Mouse (Mus musculus): Measurements from ENCODE around the gene Slc39a11. TPM values are rescaled to one million over a fixed set of nuclear protein-coding genes. Genes with fewer than 3 reads are reported as not detected.

The Slc39a11 gene
- total RNA-seq, 2 experiments from 2014 or later = 6.3 to 7.5 TPM

- ATAC-seq (replicated peaks; ENCODE audit: low FRiP score, poor library complexity, severe bottlenecking) = no peak
Observed at GRCm38 (mm10) chr11:113278238-113278637, 371.6 kb downstream of the Slc39a11 start.

- no peak for ATAC-seq (replicated peaks; ENCODE audit: low FRiP score, poor library complexity, severe bottlenecking)
Observed at GRCm38 (mm10) chr11:113277034-113277612, 372.8 kb downstream of the Slc39a11 start.

- ATAC-seq (replicated peaks; ENCODE audit: low FRiP score, poor library complexity, severe bottlenecking) = no peak
Observed at GRCm38 (mm10) chr11:113276518-113276917, 373.4 kb downstream of the Slc39a11 start.

GRCm38 (mm10) chr11:113274037-113274436, 375.8 kb downstream of the Slc39a11 start:
- no peak for ATAC-seq (replicated peaks; ENCODE audit: low FRiP score, poor library complexity, severe bottlenecking)

- ATAC-seq (replicated peaks; ENCODE audit: low FRiP score, poor library complexity, severe bottlenecking) = no peak
Observed at GRCm38 (mm10) chr11:113271857-113272256, 378.0 kb downstream of the Slc39a11 start.

GRCm38 (mm10) chr11:113268831-113269319, 381.0 kb downstream of the Slc39a11 start:
- no peak for ATAC-seq (replicated peaks; ENCODE audit: low FRiP score, poor library complexity, severe bottlenecking)

GRCm38 (mm10) chr11:113267516-113268230, 382.2 kb downstream of the Slc39a11 start:
- ATAC-seq (replicated peaks; ENCODE audit: low FRiP score, poor library complexity, severe bottlenecking) = no peak

- ATAC-seq (replicated peaks; ENCODE audit: low FRiP score, poor library complexity, severe bottlenecking) = no peak
Observed at GRCm38 (mm10) chr11:113266706-113267105, 383.2 kb downstream of the Slc39a11 start.

GRCm38 (mm10) chr11:113265567-113265966, 384.3 kb downstream of the Slc39a11 start:
- no peak for ATAC-seq (replicated peaks; ENCODE audit: low FRiP score, poor library complexity, severe bottlenecking)

- no peak for ATAC-seq (replicated peaks; ENCODE audit: low FRiP score, poor library complexity, severe bottlenecking)
Observed at GRCm38 (mm10) chr11:113263971-113264370, 385.9 kb downstream of the Slc39a11 start.

GRCm38 (mm10) chr11:113262062-113262461, 387.8 kb downstream of the Slc39a11 start:
- ATAC-seq (replicated peaks; ENCODE audit: low FRiP score, poor library complexity, severe bottlenecking) = no peak

GRCm38 (mm10) chr11:113261421-113261820, 388.5 kb downstream of the Slc39a11 start:
- ATAC-seq (replicated peaks; ENCODE audit: low FRiP score, poor library complexity, severe bottlenecking) = no peak

GRCm38 (mm10) chr11:113259712-113260382, 390.0 kb downstream of the Slc39a11 start:
- ATAC-seq (replicated peaks; ENCODE audit: low FRiP score, poor library complexity, severe bottlenecking) = no peak

GRCm38 (mm10) chr11:113258016-113258415, 391.9 kb downstream of the Slc39a11 start:
- ATAC-seq (replicated peaks; ENCODE audit: low FRiP score, poor library complexity, severe bottlenecking) = no peak

GRCm38 (mm10) chr11:113254653-113255052, 395.2 kb downstream of the Slc39a11 start:
- ATAC-seq (replicated peaks; ENCODE audit: low FRiP score, poor library complexity, severe bottlenecking) = no peak

GRCm38 (mm10) chr11:113253169-113253568, 396.7 kb downstream of the Slc39a11 start:
- no peak for ATAC-seq (replicated peaks; ENCODE audit: low FRiP score, poor library complexity, severe bottlenecking)

GRCm38 (mm10) chr11:113251172-113251571, 398.7 kb downstream of the Slc39a11 start:
- ATAC-seq (replicated peaks; ENCODE audit: low FRiP score, poor library complexity, severe bottlenecking) = no peak

GRCm38 (mm10) chr11:113246475-113246874, 403.4 kb downstream of the Slc39a11 start:
- ATAC-seq (replicated peaks; ENCODE audit: low FRiP score, poor library complexity, severe bottlenecking) = no peak

- no peak for ATAC-seq (replicated peaks; ENCODE audit: low FRiP score, poor library complexity, severe bottlenecking)
Observed at GRCm38 (mm10) chr11:113245666-113246065, 404.2 kb downstream of the Slc39a11 start.

GRCm38 (mm10) chr11:113234432-113234831, 415.4 kb downstream of the Slc39a11 start:
- ATAC-seq (replicated peaks; ENCODE audit: low FRiP score, poor library complexity, severe bottlenecking) = no peak

- ATAC-seq (replicated peaks; ENCODE audit: low FRiP score, poor library complexity, severe bottlenecking) = no peak
Observed at GRCm38 (mm10) chr11:113232049-113232448, 417.8 kb downstream of the Slc39a11 start.
